Mouse (Mus musculus): ENCODE results near the gene Chchd6. TPM values are rescaled to one million over a fixed set of nuclear protein-coding genes. Genes with fewer than 3 reads are reported as not detected.
A peak's percentile ranks its signal among the peaks of the same experiment; 100 is the strongest.

Chchd6 gene
- total RNA-seq, 2 experiments from 2014 or later: 2.3 to 2.6 TPM

- peak; percentile 82 to 85 for DNase-seq
- intact Hi-C loops (cut with DNase I): no loop called here
Measured at GRCm38 (mm10) chr6:89344613-89345485, 250.6 kb downstream of the Chchd6 start.

GRCm38 (mm10) chr6:89341981-89342380 is 253.5 kb downstream of the Chchd6 start:
- no peak for DNase-seq

GRCm38 (mm10) chr6:89339447-89339846 is 256.0 kb downstream of the Chchd6 start:
- DNase-seq: no peak
- intact Hi-C loops (cut with DNase I): no loop called here

More at GRCm38 (mm10) chr6:89341981-89342380, 253.5 kb downstream of the Chchd6 start:
- intact Hi-C loops (cut with DNase I): no loop called here

- intact Hi-C loops (cut with DNase I): no loop called here
- DNase-seq: no peak
Measured at GRCm38 (mm10) chr6:89338733-89339132, 256.7 kb downstream of the Chchd6 start.

- intact Hi-C loops (cut with DNase I): no loop called here
- no peak for DNase-seq
Measured at GRCm38 (mm10) chr6:89337574-89337973, 257.9 kb downstream of the Chchd6 start.

- intact Hi-C loops (cut with DNase I): no loop called here
- DNase-seq: no peak
Measured at GRCm38 (mm10) chr6:89333964-89334702, 261.3 kb downstream of the Chchd6 start.

Other genes starting within 250 kb of the Chchd6 start
- 10 to 100 TPM; 11.1 to 18.1 TPM for gene Plxna1, start 233.0 kb downstream of the Chchd6 start, total RNA-seq (2021)
- gene Txnrd3, start 48.3 kb upstream of the Chchd6 start, total RNA-seq (2021): 1 to 10 TPM; 4.5 to 4.6 TPM
- gene Vmn1r40, start 111.9 kb upstream of the Chchd6 start, total RNA-seq (2021): not detected
- not detected for gene Vmn1r41, start 145.1 kb upstream of the Chchd6 start, total RNA-seq (2021)

Measured in gastrocnemius, postnatal 36 days (tissue).